In genomic region chr15:88862881-88863694, GRCm38 (mm10) we compare ENCODE assay signal across 8 mouse cellular contexts. TPM values are rescaled to one million over a fixed set of nuclear protein-coding genes. Genes with fewer than 3 reads are reported as not detected.
A peak's percentile ranks its signal among the peaks of the same experiment; 100 is the strongest.
DNase-seq lines count a peak whose midpoint lies in the region; ATAC-seq and TF ChIP-seq lines count a peak whose summit lies in the region.

No protein-coding gene starts in this region.

- H3K36me3 ChIP-seq in forebrain, embryonic 14.5 days (ENCODE audit: control insufficient read depth, insufficient read depth, low read length) = peaks cover 31% of the 10 kb centered on the region
- peaks cover 24% of the 10 kb centered on the region for H3K36me3 ChIP-seq in hindbrain, postnatal 0 days (ENCODE audit: insufficient read depth, low read length)
- peaks cover 32% of the 10 kb centered on the region for H3K36me3 ChIP-seq in midbrain, embryonic 13.5 days
- H3K36me3 ChIP-seq in stomach, embryonic 14.5 days (ENCODE audit: control insufficient read depth, insufficient read depth, low read length) = peaks cover 26% of the 10 kb centered on the region

- peak overlapping the region; percentile 98 for H3K27ac ChIP-seq in forebrain, embryonic 14.5 days (ENCODE audit: low read depth, low read length)
- H3K27ac ChIP-seq in hindbrain, postnatal 0 days = peak overlapping the region; percentile 97
- H3K27ac ChIP-seq in midbrain, embryonic 13.5 days = peak overlapping the region; percentile 98
- peak overlapping the region; percentile 95 for H3K27ac ChIP-seq in stomach, embryonic 14.5 days (ENCODE audit: low read length)

- WGBS in forebrain, embryonic 14.5 days = under 1% methylated on average over 93 of the region's 98 CpGs
- WGBS in hindbrain, postnatal 0 days = under 1% methylated on average over 83 of the region's 98 CpGs
- under 1% methylated on average over 98 of the region's 98 CpGs for WGBS in midbrain, embryonic 13.5 days
- WGBS in stomach, embryonic 14.5 days = under 1% methylated on average over 98 of the region's 98 CpGs

- no peak for TF ChIP-seq POLR2A in brain, embryonic 14.5 days (IDR thresholded peaks at IDR 0.05; ENCODE audit: borderline replicate concordance, extremely low read depth, insufficient read depth, insufficient read length, poor library complexity, severe bottlenecking)

- peak overlapping the region; percentile 89 for H3K9ac ChIP-seq in forebrain, embryonic 14.5 days (ENCODE audit: low read length)
- peak overlapping the region; percentile 81 for H3K9ac ChIP-seq in hindbrain, postnatal 0 days (replicated peaks; ENCODE audit: low read length)
- H3K9ac ChIP-seq in midbrain, embryonic 13.5 days (replicated peaks) = peak overlapping the region; percentile 91
- peak overlapping the region; percentile 87 for H3K9ac ChIP-seq in stomach, embryonic 14.5 days (replicated peaks; ENCODE audit: low read depth, low read length)

- peak; percentile 69 for DNase-seq in Muller cell, postnatal 12 days (ENCODE audit: inconsistent ontology term)
- peak; percentile 68 for DNase-seq in brain, embryonic 14.5 days (ENCODE audit: low read depth)
- peak; percentile 45 for DNase-seq in forebrain, embryonic 14.5 days (ENCODE audit: low spot score)
- peak; percentile 53 for DNase-seq in hindbrain, postnatal 0 days (ENCODE audit: low spot score)
- peak; percentile 49 for DNase-seq in left cerebral cortex, postnatal 4 days
- DNase-seq in adipocyte (ENCODE audit: low spot score) = no peak

- peak overlapping the region; percentile 92 for H3K4me2 ChIP-seq in forebrain, embryonic 14.5 days (ENCODE audit: low read length)
- peak overlapping the region; percentile 76 for H3K4me2 ChIP-seq in hindbrain, postnatal 0 days (ENCODE audit: low read depth, low read length)
- H3K4me2 ChIP-seq in midbrain, embryonic 13.5 days (replicated peaks) = peak overlapping the region; percentile 85
- H3K4me2 ChIP-seq in stomach, embryonic 14.5 days (replicated peaks; ENCODE audit: low read depth, low read length) = peak overlapping the region; percentile 93

- H3K4me1 ChIP-seq in forebrain, embryonic 14.5 days (ENCODE audit: control insufficient read depth, insufficient read depth, low read length) = peaks cover 11% of the 10 kb centered on the region
- peaks cover 20% of the 10 kb centered on the region for H3K4me1 ChIP-seq in hindbrain, postnatal 0 days (ENCODE audit: insufficient read depth, low read length)
- H3K4me1 ChIP-seq in midbrain, embryonic 13.5 days (replicated peaks) = peaks cover 25% of the 10 kb centered on the region
- peaks cover 33% of the 10 kb centered on the region for H3K4me1 ChIP-seq in stomach, embryonic 14.5 days (ENCODE audit: control insufficient read depth, insufficient read depth, low read length)

- H3K27me3 ChIP-seq in forebrain, embryonic 14.5 days (replicated peaks; ENCODE audit: control insufficient read depth, insufficient read depth, low read length) = no peaks in the 10 kb centered on the region
- H3K27me3 ChIP-seq in hindbrain, postnatal 0 days (ENCODE audit: insufficient read depth, low read length) = no peaks in the 10 kb centered on the region
- no peaks in the 10 kb centered on the region for H3K27me3 ChIP-seq in midbrain, embryonic 13.5 days
- no peaks in the 10 kb centered on the region for H3K27me3 ChIP-seq in stomach, embryonic 14.5 days (ENCODE audit: control insufficient read depth, insufficient read depth, low read length)

- no peaks in the 10 kb centered on the region for H3K9me3 ChIP-seq in forebrain, embryonic 14.5 days (replicated peaks; ENCODE audit: control insufficient read depth, low read length)
- H3K9me3 ChIP-seq in hindbrain, postnatal 0 days (ENCODE audit: low read length) = no peaks in the 10 kb centered on the region
- H3K9me3 ChIP-seq in midbrain, embryonic 13.5 days = no peaks in the 10 kb centered on the region
- no peaks in the 10 kb centered on the region for H3K9me3 ChIP-seq in stomach, embryonic 14.5 days (ENCODE audit: control insufficient read depth, low read depth, low read length)

- peak; percentile 3 for ATAC-seq in forebrain, embryonic 14.5 days
- ATAC-seq in hindbrain, postnatal 0 days = no peak; the same call in 1 of the 2 replicates
- ATAC-seq in midbrain, embryonic 13.5 days = peak; percentile 1
- ATAC-seq in stomach, embryonic 14.5 days (ENCODE audit: insufficient number of reproducible peaks, insufficient read depth, low FRiP score, low read depth) = 0 out of 2 replicates have a peak, but pooled peaks have one; percentile 2

- no peak for TF ChIP-seq CTCF in brain, embryonic 14.5 days (IDR thresholded peaks at IDR 0.05; ENCODE audit: borderline replicate concordance, extremely low read depth, insufficient read depth, insufficient read length)
- TF ChIP-seq CTCF in hindbrain, postnatal 0 days (IDR thresholded peaks at IDR 0.05; ENCODE audit: low read depth) = no peak; the same call in 1 of the 2 replicates

- H3K4me3 ChIP-seq in forebrain, embryonic 14.5 days (ENCODE audit: low read depth, low read length) = peak overlapping the region; percentile 88
- peak overlapping the region; percentile 82 for H3K4me3 ChIP-seq in hindbrain, postnatal 0 days (ENCODE audit: low read length)
- peak overlapping the region; percentile 86 for H3K4me3 ChIP-seq in midbrain, embryonic 13.5 days (replicated peaks)
- peak overlapping the region; percentile 94 for H3K4me3 ChIP-seq in stomach, embryonic 14.5 days (ENCODE audit: low read depth, low read length)

- intact Hi-C loops in left cerebral cortex, postnatal 4 days (cut with DNase I) = no loop called here

RNA-seq across cellular contexts. Expression of gene Pim3, which starts 1.1 kb away (rescaled TPM):
- 14.7 and 18.5 TPM in 2 replicates for polyA plus RNA-seq in brain, embryonic 14.5 days (2012; rRNA removed)
- polyA plus RNA-seq in forebrain, embryonic 14.5 days (2014; fragmentation: Nextera tagmentation; extraction: Ambion mirVana) = 49.1 and 52.9 TPM in 2 replicates
- 98.0 and 104 TPM in 2 replicates for total RNA-seq in hindbrain, postnatal 0 days (2014; rRNA removed)
- polyA plus RNA-seq in hindbrain, postnatal 0 days (2015; fragmentation: Nextera tagmentation; extraction: Ambion mirVana) = 69.8 TPM in 2 replicates
- total RNA-seq in left cerebral cortex, postnatal 4 days (2021) = 10 to 100 TPM; 44.6 to 49.3 TPM
- 42.0 and 47.6 TPM in 2 replicates for polyA plus RNA-seq in midbrain, embryonic 13.5 days (2015; fragmentation: Nextera tagmentation; extraction: Ambion mirVana)
- 35.9 and 38.4 TPM in 2 replicates for polyA plus RNA-seq in stomach, embryonic 14.5 days (2014; fragmentation: Nextera tagmentation; extraction: Ambion mirVana)

RNA-seq across cellular contexts. Expression of gene Creld2, which starts 43.6 kb away (rescaled TPM):
- polyA plus RNA-seq in brain, embryonic 14.5 days (2012; rRNA removed) = 41.8 and 48.8 TPM in 2 replicates
- polyA plus RNA-seq in forebrain, embryonic 14.5 days (2014; fragmentation: Nextera tagmentation; extraction: Ambion mirVana) = 65.5 and 65.8 TPM in 2 replicates
- 15.9 and 18.9 TPM in 2 replicates for total RNA-seq in hindbrain, postnatal 0 days (2014; rRNA removed)
- polyA plus RNA-seq in hindbrain, postnatal 0 days (2015; fragmentation: Nextera tagmentation; extraction: Ambion mirVana) = 38.9 and 40.1 TPM in 2 replicates
- total RNA-seq in left cerebral cortex, postnatal 4 days (2021) = 10 to 100 TPM; 26.2 to 35.6 TPM
- polyA plus RNA-seq in midbrain, embryonic 13.5 days (2015; fragmentation: Nextera tagmentation; extraction: Ambion mirVana) = 55.7 and 56.2 TPM in 2 replicates
- polyA plus RNA-seq in stomach, embryonic 14.5 days (2014; fragmentation: Nextera tagmentation; extraction: Ambion mirVana) = 59.6 and 72.9 TPM in 2 replicates

RNA-seq across cellular contexts. Expression of gene Alg12, which starts 44.0 kb away (rescaled TPM):
- 14.2 and 15.4 TPM in 2 replicates for polyA plus RNA-seq in brain, embryonic 14.5 days (2012; rRNA removed)
- polyA plus RNA-seq in forebrain, embryonic 14.5 days (2014; fragmentation: Nextera tagmentation; extraction: Ambion mirVana) = 8.4 and 8.8 TPM in 2 replicates
- 12.7 and 17.4 TPM in 2 replicates for total RNA-seq in hindbrain, postnatal 0 days (2014; rRNA removed)
- 6.3 and 7.2 TPM in 2 replicates for polyA plus RNA-seq in hindbrain, postnatal 0 days (2015; fragmentation: Nextera tagmentation; extraction: Ambion mirVana)
- 10 to 100 TPM; 10.1 to 11.5 TPM for total RNA-seq in left cerebral cortex, postnatal 4 days (2021)
- polyA plus RNA-seq in midbrain, embryonic 13.5 days (2015; fragmentation: Nextera tagmentation; extraction: Ambion mirVana) = 7.4 and 7.5 TPM in 2 replicates
- polyA plus RNA-seq in stomach, embryonic 14.5 days (2014; fragmentation: Nextera tagmentation; extraction: Ambion mirVana) = 10.5 and 12.7 TPM in 2 replicates
